Mouse (Mus musculus): Measurements from ENCODE around the gene Romo1. TPM values are rescaled to one million over a fixed set of nuclear protein-coding genes. Genes with fewer than 3 reads are reported as not detected.
"Not testable (repeated sequence)": the region's sequence is repeated elsewhere in the genome, so short reads cannot be mapped to it uniquely, and the experiment has no call there.

Romo1 gene
- total RNA-seq, 1 experiment from 2014 or later: 10.6 TPM

DNA sequence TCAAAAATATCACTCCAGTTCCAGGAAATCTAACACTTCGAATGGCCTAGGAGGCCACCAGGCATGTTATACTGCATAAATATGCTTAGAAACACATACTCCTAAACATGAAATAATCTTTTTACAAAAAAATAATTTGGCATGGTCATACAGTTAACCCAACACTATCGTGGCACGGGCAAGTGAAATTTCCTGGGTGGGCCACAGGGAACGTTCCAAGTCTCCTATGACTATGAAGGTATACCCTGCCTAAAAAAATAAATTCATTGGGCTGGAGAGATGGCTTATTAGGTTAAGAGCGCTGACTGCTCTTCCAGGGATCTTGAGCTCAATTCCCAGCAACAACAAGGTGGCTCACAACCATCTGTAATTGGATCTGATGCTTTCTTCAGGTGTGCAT is 22.7 kb downstream of the Romo1 start:
- no peak for ATAC-seq (replicated peaks in 1 of 2; ENCODE audit: insufficient read depth in 1 of 2, low FRiP score in 2 of 2, low TSS enrichment in 1 of 2, low read depth in 1 of 2, poor library complexity in 2 of 2, severe bottlenecking in 2 of 2)

DNA sequence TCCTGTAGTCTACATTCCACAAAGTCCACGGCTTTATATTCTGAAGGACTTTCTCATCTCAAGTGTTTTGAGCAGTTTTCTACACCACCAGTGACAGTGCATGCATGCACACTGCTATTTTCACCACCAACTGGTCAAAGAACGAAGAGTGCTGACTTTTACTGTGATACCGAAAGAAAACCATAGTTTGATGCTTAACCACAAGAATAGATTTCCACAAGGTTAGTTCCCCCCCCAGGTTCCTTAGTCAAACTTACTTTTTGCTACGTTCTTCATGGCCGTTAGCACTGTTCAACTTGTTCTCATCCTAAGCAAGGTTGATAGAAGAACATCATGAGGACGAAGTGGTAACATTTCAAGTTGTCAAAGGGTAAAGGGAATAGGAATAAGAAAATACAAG is 33.2 kb downstream of the Romo1 start:
- ATAC-seq (replicated peaks in 1 of 2; ENCODE audit: insufficient read depth in 1 of 2, low FRiP score in 2 of 2, low TSS enrichment in 1 of 2, low read depth in 1 of 2, poor library complexity in 2 of 2, severe bottlenecking in 2 of 2): no peak

- ATAC-seq (replicated peaks in 1 of 2; ENCODE audit: insufficient read depth in 1 of 2, low FRiP score in 2 of 2, low TSS enrichment in 1 of 2, low read depth in 1 of 2, poor library complexity in 2 of 2, severe bottlenecking in 2 of 2): no peak
Measured at GRCm38 (mm10) chr2:156177651-156178050, 33.8 kb downstream of the Romo1 start.

DNA sequence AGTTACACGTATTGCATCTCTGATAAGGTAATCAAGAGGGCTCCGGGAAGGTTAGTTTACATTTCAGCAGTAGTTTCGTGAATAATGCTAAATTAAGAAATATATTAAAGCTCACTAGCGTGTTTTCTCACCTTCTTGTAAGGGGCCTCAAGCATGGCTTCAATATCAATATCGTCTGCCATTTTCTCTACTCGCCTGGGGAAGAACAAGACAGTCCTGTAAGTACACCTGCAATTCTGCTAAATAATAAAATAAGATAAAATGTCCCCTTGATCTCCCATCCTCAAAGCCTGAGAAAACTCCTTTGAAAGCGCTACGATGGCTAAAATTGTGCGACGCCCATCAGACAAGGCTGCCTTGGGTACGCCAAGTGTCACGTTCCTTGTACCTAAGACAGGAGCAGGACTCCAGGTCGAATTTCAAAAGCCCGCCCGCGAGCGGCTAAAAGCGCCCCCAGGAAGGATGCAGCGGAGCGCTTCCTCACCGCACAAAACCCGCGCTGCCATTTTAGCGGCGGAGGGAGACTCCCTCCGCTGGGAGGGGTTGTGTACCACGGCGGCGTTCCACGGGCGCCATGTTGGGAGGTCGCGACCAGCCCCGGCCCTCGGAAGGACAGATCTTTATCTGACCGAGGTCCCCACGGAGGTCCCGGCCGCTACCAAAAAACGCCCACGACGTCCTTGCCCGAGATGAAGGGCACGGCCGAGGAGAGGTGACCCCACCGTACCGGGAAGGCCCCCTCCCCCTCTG is 35.4 kb downstream of the Romo1 start:
- ATAC-seq (replicated peaks in 1 of 2; ENCODE audit: insufficient read depth in 1 of 2, low FRiP score in 2 of 2, low TSS enrichment in 1 of 2, low read depth in 1 of 2, poor library complexity in 2 of 2, severe bottlenecking in 2 of 2): peak; percentile 56 to 67

GRCm38 (mm10) chr2:156179796-156180093 is 35.9 kb downstream of the Romo1 start:
- ATAC-seq (replicated peaks in 1 of 2; ENCODE audit: insufficient read depth in 1 of 2, low FRiP score in 2 of 2, low TSS enrichment in 1 of 2, low read depth in 1 of 2, poor library complexity in 2 of 2, severe bottlenecking in 2 of 2): no peak

DNA sequence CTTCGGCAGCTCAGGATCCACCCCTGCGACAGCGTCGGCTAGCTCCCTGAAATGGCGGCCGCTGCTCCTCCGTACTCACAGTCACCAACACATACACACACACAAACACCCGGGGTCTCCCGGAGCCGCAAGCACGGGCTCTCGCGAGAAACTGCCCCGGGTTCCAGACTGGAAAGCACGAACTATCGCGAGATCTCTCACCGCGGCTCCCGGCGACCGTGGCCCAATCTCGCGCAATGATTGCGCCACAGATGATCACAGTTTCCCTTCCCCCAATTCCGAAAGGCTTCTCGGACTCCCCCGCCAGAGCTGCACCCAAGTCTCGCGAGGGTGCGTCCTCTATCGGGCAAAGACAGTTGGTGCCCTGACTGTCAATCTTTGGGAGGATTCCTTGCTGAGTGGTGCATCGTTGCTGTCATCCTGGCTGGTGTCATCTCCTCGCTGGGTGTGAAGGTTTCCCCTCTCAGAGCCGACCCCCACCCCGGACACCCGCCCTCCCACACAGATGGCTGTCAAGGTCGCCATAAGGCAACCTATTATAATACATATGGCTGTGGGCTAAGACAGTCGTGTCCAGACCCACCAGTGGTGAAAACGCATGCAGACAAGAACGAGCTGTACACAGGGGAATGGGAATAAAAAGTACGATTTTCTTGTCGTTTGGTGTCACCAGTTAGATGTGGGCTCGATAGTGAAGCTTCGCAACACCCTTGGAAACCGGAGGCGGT is 36.4 kb downstream of the Romo1 start, which contains the start of gene Rbm39:
TSS of gene Rbm39 (minus strand) at position 145 of the 728 bp plus-strand sequence.
- peak; percentile 91 to 92 for ATAC-seq (replicated peaks in 1 of 2; ENCODE audit: insufficient read depth in 1 of 2, low FRiP score in 2 of 2, low TSS enrichment in 1 of 2, low read depth in 1 of 2, poor library complexity in 2 of 2, severe bottlenecking in 2 of 2)

GRCm38 (mm10) chr2:156180824-156181590 is 37.2 kb downstream of the Romo1 start:
- no peak for ATAC-seq (replicated peaks in 1 of 2; ENCODE audit: insufficient read depth in 1 of 2, low FRiP score in 2 of 2, low TSS enrichment in 1 of 2, low read depth in 1 of 2, poor library complexity in 2 of 2, severe bottlenecking in 2 of 2)

DNA sequence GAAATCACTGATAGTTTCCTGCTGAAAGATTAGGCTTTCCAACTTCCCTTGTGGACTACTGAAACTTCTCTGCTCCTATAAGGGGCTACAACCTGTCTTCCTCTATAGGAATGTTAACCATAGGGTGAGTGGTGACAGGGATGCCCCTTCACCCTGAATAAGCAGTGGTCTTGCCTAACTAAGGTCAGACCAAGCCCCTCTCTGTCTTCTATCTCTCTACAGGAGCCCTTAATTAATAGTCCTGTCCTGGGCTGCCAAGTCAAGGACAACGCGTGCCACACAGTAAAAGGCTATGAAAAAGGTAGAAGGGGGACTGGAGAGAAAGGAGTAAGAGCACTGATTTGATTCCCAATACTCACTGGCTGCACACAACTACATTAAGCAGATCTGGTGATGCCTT is 37.8 kb downstream of the Romo1 start:
- ATAC-seq (replicated peaks in 1 of 2; ENCODE audit: insufficient read depth in 1 of 2, low FRiP score in 2 of 2, low TSS enrichment in 1 of 2, low read depth in 1 of 2, poor library complexity in 2 of 2, severe bottlenecking in 2 of 2): no peak

DNA sequence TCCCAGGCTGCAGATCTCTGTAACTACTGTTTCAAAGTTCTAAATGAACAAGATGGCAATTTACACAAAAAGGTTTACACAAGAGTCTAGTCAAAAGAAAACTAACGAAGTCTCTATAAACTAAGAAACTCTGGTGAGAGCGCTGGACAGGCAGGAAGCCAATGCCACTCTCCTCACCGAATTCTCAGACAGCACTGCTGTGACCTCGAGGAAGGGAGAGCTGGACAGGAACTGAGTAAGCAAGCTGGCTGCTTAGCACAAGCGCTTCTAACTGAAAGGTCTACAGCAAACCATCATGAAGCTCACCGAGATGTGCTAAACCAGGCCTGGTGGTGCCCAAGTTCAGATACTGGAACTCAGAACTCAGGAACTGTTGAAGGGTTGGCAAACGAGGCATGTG is 45.4 kb downstream of the Romo1 start:
- not testable (repeated sequence) for ATAC-seq (replicated peaks in 1 of 2; ENCODE audit: insufficient read depth in 1 of 2, low FRiP score in 2 of 2, low TSS enrichment in 1 of 2, low read depth in 1 of 2, poor library complexity in 2 of 2, severe bottlenecking in 2 of 2)

- ATAC-seq (replicated peaks in 1 of 2; ENCODE audit: insufficient read depth in 1 of 2, low FRiP score in 2 of 2, low TSS enrichment in 1 of 2, low read depth in 1 of 2, poor library complexity in 2 of 2, severe bottlenecking in 2 of 2): peak; percentile 94
Measured at GRCm38 (mm10) chr2:156190004-156190896, 46.4 kb downstream of the Romo1 start.

DNA sequence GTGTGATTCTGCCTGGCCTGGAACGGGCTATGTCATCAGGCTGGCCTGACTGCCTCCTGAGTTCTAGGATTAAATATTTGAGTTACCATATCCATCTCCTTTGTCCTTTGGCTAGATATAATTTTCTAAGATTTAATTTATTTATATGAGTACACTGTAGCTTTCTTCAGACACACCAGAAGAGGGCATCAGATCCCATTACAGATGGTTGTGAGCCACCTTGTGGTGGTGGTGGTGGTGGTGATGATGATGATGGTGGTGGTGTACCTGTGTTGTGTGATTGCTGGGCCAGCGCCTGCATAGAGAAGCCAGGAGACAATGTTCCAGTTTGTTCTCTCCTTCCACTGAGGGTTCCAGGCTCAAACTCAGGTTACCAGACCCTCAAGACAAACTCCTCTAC is 47.7 kb downstream of the Romo1 start:
- no peak for ATAC-seq (replicated peaks in 1 of 2; ENCODE audit: insufficient read depth in 1 of 2, low FRiP score in 2 of 2, low TSS enrichment in 1 of 2, low read depth in 1 of 2, poor library complexity in 2 of 2, severe bottlenecking in 2 of 2)

GRCm38 (mm10) chr2:156192068-156192467 is 48.2 kb downstream of the Romo1 start:
- ATAC-seq (replicated peaks in 1 of 2; ENCODE audit: insufficient read depth in 1 of 2, low FRiP score in 2 of 2, low TSS enrichment in 1 of 2, low read depth in 1 of 2, poor library complexity in 2 of 2, severe bottlenecking in 2 of 2): no peak

- ATAC-seq (replicated peaks in 1 of 2; ENCODE audit: insufficient read depth in 1 of 2, low FRiP score in 2 of 2, low TSS enrichment in 1 of 2, low read depth in 1 of 2, poor library complexity in 2 of 2, severe bottlenecking in 2 of 2): no peak
Measured at GRCm38 (mm10) chr2:156193066-156193862, 49.4 kb downstream of the Romo1 start.

DNA sequence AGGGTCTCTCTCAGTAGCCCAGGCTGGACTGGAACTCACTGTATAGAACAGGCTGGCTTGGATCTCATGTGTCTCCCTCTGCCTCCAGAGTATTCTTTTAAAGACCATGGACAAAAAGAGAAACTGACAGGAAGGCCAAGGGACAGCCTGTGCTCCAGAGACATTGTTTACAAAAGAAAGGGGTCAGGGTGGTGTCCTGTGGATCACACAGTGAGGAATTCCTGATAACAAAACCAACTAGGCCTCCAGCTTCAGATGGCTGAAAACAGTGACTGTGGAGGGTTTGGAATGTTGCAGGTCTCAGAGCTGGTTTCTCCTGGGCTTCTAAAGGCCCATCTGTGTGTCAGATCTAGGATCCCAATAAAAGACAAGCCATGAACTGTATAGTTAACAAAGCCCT is 50.7 kb downstream of the Romo1 start:
- ATAC-seq (replicated peaks in 1 of 2; ENCODE audit: insufficient read depth in 1 of 2, low FRiP score in 2 of 2, low TSS enrichment in 1 of 2, low read depth in 1 of 2, poor library complexity in 2 of 2, severe bottlenecking in 2 of 2): no peak

Data from hematopoietic stem cell, adult 5-6 weeks (primary cell).